Mouse (Mus musculus) neural tube, embryonic 14.5 days (tissue): ENCODE measurements around the gene Ubiad1. TPM values are rescaled to one million over a fixed set of nuclear protein-coding genes. Genes with fewer than 3 reads are reported as not detected.

Experiments
- ATAC-seq: fragments of 200-750 bp; cut with Nextera tagmentation; 2 replicates; pipeline ENCODE4 v1.8.0; 2017; ENCODE audit warnings: low read depth, mild to moderate bottlenecking, moderate TSS enrichment, moderate library complexity
- H3K27ac ChIP-seq: fragments of 300-500 bp; sonication (generic); 2 replicates; pipeline ENCODE4 v1.5.1; 2014; ENCODE audit warnings: low read depth, mild to moderate bottlenecking, control low read depth, low read length, moderate library complexity, mixed read lengths
- H3K27me3 ChIP-seq: fragments of 300-500 bp; sonication (generic); 2 replicates; pipeline ENCODE4 v1.6.1; 2014; ENCODE audit warnings: low read length; ENCODE audit not compliant: control insufficient read depth, insufficient read depth
- H3K36me3 ChIP-seq: fragments of 300-500 bp; sonication (generic); 2 replicates; pipeline ENCODE4 v1.6.1; 2014; ENCODE audit warnings: low read length, mixed read lengths; ENCODE audit not compliant: control insufficient read depth, insufficient read depth
- H3K4me1 ChIP-seq: fragments of 300-500 bp; sonication (generic); 2 replicates; pipeline ENCODE4 v1.6.1; 2014; ENCODE audit warnings: low read length; ENCODE audit not compliant: control insufficient read depth, insufficient read depth
- H3K4me2 ChIP-seq: fragments of 300-500 bp; sonication (generic); 2 replicates; pipeline ENCODE4 v1.6.1; 2014; ENCODE audit warnings: mild to moderate bottlenecking, low read depth, low read length, control low read depth
- H3K4me3 ChIP-seq: fragments of 300-500 bp; sonication (generic); 2 replicates; pipeline ENCODE4 v1.5.1; 2014; ENCODE audit warnings: low read depth, low read length, control low read depth, mixed read lengths
- H3K9ac ChIP-seq: fragments of 300-500 bp; sonication (generic); replicated peaks from 2 replicates; pipeline ENCODE4 v1.6.1; 2014; ENCODE audit warnings: low read depth, mild to moderate bottlenecking, control low read depth, low read length, mixed read lengths
- H3K9me3 ChIP-seq: fragments of 300-500 bp; sonication (generic); 2 replicates; pipeline ENCODE4 v1.6.1; 2016; ENCODE audit warnings: low read length; ENCODE audit not compliant: control insufficient read depth
- WGBS: fragments of 180-500 bp; shearing (Covaris S2); extraction: QIAGEN DNeasy Blood & Tissue Kit; methylation state at CpG from one replicate; pipeline ENCODE4 v1.1.7; 2014; 5-methylcytosine and 5-hydroxymethylcytosine counted together
- polyA plus RNA-seq: library from polyadenylated mRNA; unstranded; fragments of >200 nt; fragmentation: Nextera tagmentation; extraction: Ambion mirVana; gene quantifications from 2 replicates; pipeline ENCODE4 v1.2.1, GENCODE M21; 2014

The Ubiad1 gene
- polyA plus RNA-seq, 1 experiment from 2014 or later = 13.4 TPM

GRCm38 (mm10) chr4:148434554-148434953 is 10.0 kb downstream of the Ubiad1 start:
- 78% methylated on average over 4 of the region's 4 CpGs for WGBS
- Histone ChIP-seq H3K9me3 (no peaks in the 10 kb centered on the region), H3K4me2 (no peak overlapping the region), H3K27ac (no peak overlapping the region), H3K4me1 (no peaks in the 10 kb centered on the region), H3K4me3 (no peak overlapping the region), H3K36me3 (no peaks in the 10 kb centered on the region), H3K9ac (no peak overlapping the region), H3K27me3 (no peaks in the 10 kb centered on the region)
- ATAC-seq = no peak

GRCm38 (mm10) chr4:148433813-148434212 is 10.8 kb downstream of the Ubiad1 start:
- Histone ChIP-seq H3K27ac (no peak overlapping the region), H3K27me3 (no peaks in the 10 kb centered on the region), H3K9ac (no peak overlapping the region), H3K36me3 (no peaks in the 10 kb centered on the region), H3K4me1 (no peaks in the 10 kb centered on the region), H3K4me3 (no peak overlapping the region), H3K4me2 (no peak overlapping the region), H3K9me3 (no peaks in the 10 kb centered on the region)
- 85% methylated on average over 5 of the region's 5 CpGs for WGBS
- no peak for ATAC-seq

DNA sequence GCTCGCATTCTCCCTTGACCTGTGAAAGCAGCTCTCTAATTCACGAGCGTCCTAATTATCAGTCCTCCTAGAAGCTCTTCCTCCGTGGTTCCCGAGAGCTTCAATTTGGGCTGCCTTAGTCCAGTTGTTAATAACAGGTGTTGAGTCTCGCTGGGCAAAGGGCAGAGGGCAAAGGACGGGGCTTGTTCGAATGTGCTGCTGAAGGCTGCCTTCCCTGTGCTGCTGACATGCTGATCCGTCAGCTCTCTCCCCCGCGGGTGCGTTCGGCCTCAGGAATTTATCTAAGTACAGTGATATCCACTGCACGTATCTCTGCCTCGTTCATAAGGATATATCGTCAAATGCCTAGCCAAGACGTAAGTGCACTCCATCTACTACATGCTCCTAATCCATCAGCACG is 11.2 kb downstream of the Ubiad1 start:
- no peak for ATAC-seq
- H3K27ac ChIP-seq = no peak overlapping the region
- no peaks in the 10 kb centered on the region for H3K9me3 ChIP-seq
- H3K4me2 ChIP-seq = no peak overlapping the region
- H3K27me3 ChIP-seq = no peaks in the 10 kb centered on the region
- 80% methylated on average over 18 of the region's 18 CpGs for WGBS
- no peaks in the 10 kb centered on the region for H3K4me1 ChIP-seq
- no peak overlapping the region for H3K9ac ChIP-seq
- no peak overlapping the region for H3K4me3 ChIP-seq
- H3K36me3 ChIP-seq = no peaks in the 10 kb centered on the region

- WGBS = 84% methylated on average over 4 of the region's 4 CpGs
- H3K9ac ChIP-seq = no peak overlapping the region
- no peaks in the 10 kb centered on the region for H3K9me3 ChIP-seq
- no peak overlapping the region for H3K4me3 ChIP-seq
- H3K4me1 ChIP-seq = peaks cover 4% of the 10 kb centered on the region; the same call in 1 of the 2 replicates
- ATAC-seq = no peak
- H3K27ac ChIP-seq = no peak overlapping the region
- H3K27me3 ChIP-seq = no peaks in the 10 kb centered on the region
- no peak overlapping the region for H3K4me2 ChIP-seq
- no peaks in the 10 kb centered on the region for H3K36me3 ChIP-seq
These were observed 12.1 kb downstream of the Ubiad1 start for GRCm38 (mm10) chr4:148432488-148432887.

DNA sequence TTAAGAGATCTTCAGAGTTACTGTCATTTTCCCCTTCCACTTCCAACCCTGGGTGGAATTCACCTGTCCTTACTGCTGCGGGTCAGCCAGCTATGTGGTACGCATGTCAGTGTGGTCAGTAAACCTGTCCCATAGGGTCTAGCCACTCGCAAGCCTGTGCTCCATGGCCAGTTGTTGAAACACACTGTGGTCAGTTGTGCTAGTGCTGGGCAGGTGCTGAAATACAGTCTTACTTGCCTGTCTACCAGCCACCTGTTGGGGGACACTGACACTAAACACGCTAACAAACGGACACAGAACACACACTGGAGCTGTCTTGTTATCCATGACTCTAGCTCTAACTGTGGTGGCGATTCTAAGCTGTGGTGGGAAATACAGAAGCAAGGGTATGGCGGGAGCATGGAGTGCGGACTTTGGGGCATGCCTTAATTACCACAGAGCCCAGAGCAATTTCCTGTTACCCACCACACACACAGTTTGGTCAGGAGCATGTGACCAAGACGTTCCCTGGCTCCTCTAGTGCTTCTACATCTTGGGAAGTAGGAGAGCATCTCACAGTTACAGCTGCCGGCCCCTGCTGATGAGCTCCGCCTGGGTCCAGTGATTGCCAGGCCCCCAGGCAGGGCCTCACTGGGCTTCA is 13.6 kb downstream of the Ubiad1 start:
- H3K36me3 ChIP-seq = no peaks in the 10 kb centered on the region
- 81% methylated on average over 11 of the region's 11 CpGs for WGBS
- no peak overlapping the region for H3K4me2 ChIP-seq
- no peaks in the 10 kb centered on the region for H3K9me3 ChIP-seq
- no peak for ATAC-seq
- H3K4me3 ChIP-seq = no peak overlapping the region
- H3K27ac ChIP-seq = no peak overlapping the region
- peaks cover 4% of the 10 kb centered on the region; the same call in 1 of the 2 replicates for H3K4me1 ChIP-seq
- H3K9ac ChIP-seq = no peak overlapping the region
- no peaks in the 10 kb centered on the region for H3K27me3 ChIP-seq

GRCm38 (mm10) chr4:148429686-148430085 is 14.9 kb downstream of the Ubiad1 start:
- 25% methylated on average over 6 of the region's 6 CpGs for WGBS
- Histone ChIP-seq H3K27me3 (no peaks in the 10 kb centered on the region), H3K27ac (no peak overlapping the region), H3K9ac (no peak overlapping the region), H3K36me3 (no peaks in the 10 kb centered on the region), H3K4me2 (no peak overlapping the region), H3K9me3 (no peaks in the 10 kb centered on the region), H3K4me1 (peaks cover 4% of the 10 kb centered on the region; the same call in 1 of the 2 replicates), H3K4me3 (no peak overlapping the region)
- ATAC-seq = peak; percentile 42

- ATAC-seq = no peak
- Histone ChIP-seq H3K4me3 (no peak overlapping the region), H3K27ac (no peak overlapping the region), H3K4me2 (no peak overlapping the region), H3K27me3 (no peaks in the 10 kb centered on the region), H3K36me3 (no peaks in the 10 kb centered on the region), H3K9me3 (no peaks in the 10 kb centered on the region), H3K4me1 (peaks cover 4% of the 10 kb centered on the region; the same call in 1 of the 2 replicates), H3K9ac (no peak overlapping the region)
- 74% methylated on average over 11 of the region's 11 CpGs for WGBS
These were observed 15.4 kb downstream of the Ubiad1 start for GRCm38 (mm10) chr4:148429121-148429520.

DNA sequence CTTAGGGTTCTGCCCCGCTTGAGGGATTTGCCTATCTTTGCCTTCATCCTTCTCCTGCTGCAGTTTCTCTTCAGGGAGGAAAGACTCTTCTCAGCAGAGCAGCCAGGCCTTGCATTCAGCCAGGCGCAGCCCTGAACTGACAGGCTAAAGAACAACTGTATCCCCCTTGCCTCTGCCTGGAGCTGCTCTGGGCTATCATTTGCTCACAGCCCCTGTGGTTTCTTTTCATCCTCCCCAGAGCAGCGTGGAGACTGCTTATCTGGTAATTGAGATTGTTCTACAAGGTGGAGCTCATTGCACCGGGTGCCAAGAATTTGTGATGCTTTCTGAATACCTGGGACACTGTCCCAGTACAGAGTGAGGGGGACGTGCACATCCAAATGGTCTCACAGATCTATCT is 16.0 kb downstream of the Ubiad1 start:
- no peaks in the 10 kb centered on the region for H3K36me3 ChIP-seq
- no peak overlapping the region for H3K27ac ChIP-seq
- no peaks in the 10 kb centered on the region for H3K27me3 ChIP-seq
- H3K4me3 ChIP-seq = no peak overlapping the region
- 86% methylated on average over 5 of the region's 5 CpGs for WGBS
- H3K4me2 ChIP-seq = no peak overlapping the region
- ATAC-seq = no peak
- no peaks in the 10 kb centered on the region for H3K9me3 ChIP-seq
- H3K9ac ChIP-seq = no peak overlapping the region
- H3K4me1 ChIP-seq = peaks cover 4% of the 10 kb centered on the region; the same call in 1 of the 2 replicates

GRCm38 (mm10) chr4:148426950-148427850 is 17.4 kb downstream of the Ubiad1 start:
- H3K36me3 ChIP-seq = no peaks in the 10 kb centered on the region
- WGBS = 54% methylated on average over 10 of the region's 10 CpGs
- ATAC-seq = peak; percentile 71; the same call in 1 of the 2 replicates

More at GRCm38 (mm10) chr4:148426950-148427850, 17.4 kb downstream of the Ubiad1 start:
- H3K4me2 ChIP-seq = no peak overlapping the region
- 0 out of 2 replicates have a peak overlapping the region, but pooled peaks have one; percentile 21 for H3K9ac ChIP-seq
- H3K4me1 ChIP-seq = peaks cover 4% of the 10 kb centered on the region; the same call in 1 of the 2 replicates
- H3K27me3 ChIP-seq = no peaks in the 10 kb centered on the region
- H3K27ac ChIP-seq = no peak overlapping the region
- H3K9me3 ChIP-seq = no peaks in the 10 kb centered on the region
- H3K4me3 ChIP-seq = no peak overlapping the region
